Mouse (Mus musculus) ovary, adult 10 weeks (tissue): Measurements from ENCODE around the gene Copz2. TPM values are rescaled to one million over a fixed set of nuclear protein-coding genes. Genes with fewer than 3 reads are reported as not detected.

Source experiments
- polyA plus RNA-seq: library from polyadenylated mRNA; stranded (reverse); fragments of 350-450 nt; fragmentation: Illumina TruSeq; extraction: RNeasy Lipid Tissue Mini Kit (QIAGEN cat#74804); gene quantifications from one replicate; pipeline ENCODE4 v1.2.3, GENCODE M21; 2014

Copz2 gene
- 12.9 TPM for polyA plus RNA-seq

DNA sequence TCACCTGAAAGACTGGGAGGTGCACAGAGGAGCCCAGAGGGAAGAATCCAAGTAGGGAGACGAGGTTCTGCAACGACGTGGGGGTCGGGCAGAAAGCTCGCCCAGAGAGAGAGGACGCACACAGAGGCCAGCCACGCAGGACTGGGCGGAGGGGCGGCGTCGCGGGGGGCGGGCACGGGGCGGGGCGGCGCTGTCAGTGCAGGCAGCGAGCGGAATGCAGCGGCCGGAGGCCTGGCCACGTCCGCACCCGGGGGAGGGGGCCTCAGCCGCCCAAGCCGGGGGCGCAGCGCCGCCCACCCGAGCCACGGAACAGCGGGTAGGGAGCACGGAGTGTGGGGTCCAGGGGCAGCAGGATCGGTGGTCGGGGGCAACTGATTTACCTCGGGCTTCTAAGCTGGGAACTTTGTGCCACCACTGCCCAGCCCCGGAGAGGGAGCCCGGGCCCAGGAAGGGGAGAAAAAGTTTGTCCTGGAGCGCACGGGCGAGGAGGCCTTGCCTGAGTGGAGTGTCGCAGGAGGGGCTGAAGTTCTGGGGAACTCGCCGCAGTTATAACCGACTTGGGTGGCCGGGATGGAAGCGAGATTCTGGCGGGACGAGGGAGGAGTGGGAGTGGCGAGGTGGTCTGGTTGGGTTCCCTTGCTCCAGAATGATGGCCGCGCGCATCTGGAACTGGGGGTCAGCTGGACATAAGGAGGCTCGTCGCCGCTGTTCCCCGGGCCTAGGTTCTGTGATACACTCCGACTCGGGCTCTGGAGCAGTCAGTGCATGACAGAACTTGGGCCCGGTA is at the start of gene Copz2:
TSS of gene Copz2 (plus strand) at position 190 of the 787 bp plus-strand sequence.

DNA sequence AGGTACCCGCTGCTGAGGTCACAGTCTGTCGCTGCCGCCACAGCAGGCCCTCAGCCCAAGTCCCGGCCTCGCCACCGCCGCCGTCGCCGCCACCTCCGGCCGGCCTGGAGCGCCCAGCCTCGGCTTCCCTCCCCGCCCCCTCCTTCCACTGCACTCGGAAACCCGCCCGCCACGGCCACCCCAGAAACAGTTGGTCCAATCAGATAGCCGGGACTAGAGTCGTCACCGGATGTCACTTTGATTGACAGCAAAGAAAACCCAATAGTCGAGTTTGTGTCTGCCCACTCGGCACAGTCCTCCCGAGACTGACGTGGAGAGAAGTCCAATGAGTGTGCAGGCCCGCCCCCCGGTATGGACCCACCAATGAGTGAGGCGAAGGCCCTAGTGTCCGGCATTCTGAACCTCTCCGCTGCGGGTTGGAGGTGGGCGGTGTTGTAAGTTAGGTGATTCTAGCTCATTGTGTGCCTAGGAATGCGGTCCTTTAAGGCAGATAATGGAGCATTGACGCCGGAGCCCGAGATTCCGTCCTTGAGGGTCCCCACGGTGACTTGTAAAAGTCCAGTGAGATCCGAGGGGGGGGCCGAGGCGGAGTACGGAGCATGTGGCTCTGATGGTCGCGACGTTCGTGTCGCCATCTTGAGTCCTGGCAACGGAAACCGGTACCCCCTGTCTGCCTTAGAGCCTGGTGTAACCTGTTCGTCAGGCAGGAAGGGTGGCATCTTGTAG is 19.7 kb upstream of the Copz2 start, which contains the start of gene Nfe2l1:
TSS of gene Nfe2l1 (minus strand) at position 156 of the 726 bp plus-strand sequence.

Other genes starting within 250 kb of the Copz2 start
- gene Snx11, start 72.3 kb upstream of the Copz2 start, polyA plus RNA-seq, result 2.4 TPM
- gene Cbx1, start 60.7 kb upstream of the Copz2 start, polyA plus RNA-seq, result 124 TPM
- gene Nfe2l1, start 19.9 kb upstream of the Copz2 start, polyA plus RNA-seq, result 89.7 TPM
- gene Cdk5rap3, start 66.6 kb downstream of the Copz2 start, polyA plus RNA-seq, result 18.0 TPM
- 1.3 TPM for gene Prr15l, start 78.2 kb downstream of the Copz2 start, polyA plus RNA-seq
- gene Pnpo, start 94.1 kb downstream of the Copz2 start, polyA plus RNA-seq, result 9.2 TPM
- gene Sp2, start 133.1 kb downstream of the Copz2 start, polyA plus RNA-seq, result 5.3 TPM
- gene Sp6, start 163.5 kb downstream of the Copz2 start, polyA plus RNA-seq, result not detected
- not detected for gene Scrn2, start 180.1 kb downstream of the Copz2 start, polyA plus RNA-seq
- gene Lrrc46, start 191.5 kb downstream of the Copz2 start, polyA plus RNA-seq, result 0.48 TPM
- gene Mrpl10, start 191.7 kb downstream of the Copz2 start, polyA plus RNA-seq, result 11.5 TPM
- gene Osbpl7, start 200.8 kb downstream of the Copz2 start, polyA plus RNA-seq, result not detected